Mouse (Mus musculus) liver, embryonic 14.5 days (tissue): ENCODE data around the gene Atp4b.

Experiments used
- CTCF ChIP-seq: IDR thresholded peaks from 2 replicates; pipeline ENCODE4 v1.5.1; 2016; ENCODE audit warnings: antibody characterized with exemption, low read depth, control low read depth
- EP300 ChIP-seq: IDR thresholded peaks from 2 replicates; pipeline ENCODE4 v1.6.1; 2016; ENCODE audit warnings: antibody characterized with exemption, low read depth

DNA sequence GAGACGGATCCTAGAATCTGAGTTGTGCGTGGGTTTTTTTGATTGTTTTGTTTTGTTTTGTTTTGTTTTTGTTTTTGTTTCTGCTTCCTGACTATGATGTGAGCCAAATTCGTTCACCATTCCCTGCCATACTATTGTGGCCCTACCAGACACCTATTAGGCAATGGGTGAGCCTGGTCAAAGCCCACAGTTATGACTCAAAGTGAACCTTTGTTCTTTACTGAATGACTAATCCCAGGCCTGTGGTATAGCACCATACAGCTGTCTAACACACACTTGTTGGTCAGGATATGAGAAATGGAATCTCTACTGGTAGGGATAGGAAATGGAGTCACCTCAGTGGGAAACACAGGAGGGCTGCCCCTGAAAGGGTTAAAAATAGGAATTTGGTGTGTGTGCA lies 14.1 kb downstream of the Atp4b start:
- TF ChIP-seq CTCF (no peak), EP300 (no peak)
